Mouse (Mus musculus) kidney, embryonic 14.5 days (tissue): ENCODE data around the gene Safb2. TPM values are rescaled to one million over a fixed set of nuclear protein-coding genes. Genes with fewer than 3 reads are reported as not detected.
"Not testable (repeated sequence)": the region's sequence is repeated elsewhere in the genome, so short reads cannot be mapped to it uniquely, and the experiment has no call there.

Source experiments
- ATAC-seq: fragments of 200-750 bp; cut with Nextera tagmentation; 2 replicates; pipeline ENCODE4 v1.8.0; 2017; ENCODE audit warnings: moderate number of reproducible peaks, mild to moderate bottlenecking, moderate TSS enrichment, moderate library complexity; ENCODE audit not compliant: low FRiP score, low TSS enrichment
- H3K27ac ChIP-seq: fragments of 300-500 bp; sonication (generic); 2 replicates; pipeline ENCODE4 v1.5.1; 2014; ENCODE audit warnings: low read depth, mild to moderate bottlenecking, low read length, moderate library complexity, mixed read lengths
- H3K27me3 ChIP-seq: fragments of 300-500 bp; sonication (generic); 2 replicates; pipeline ENCODE4 v1.6.1; 2014; ENCODE audit warnings: mild to moderate bottlenecking, low read length; ENCODE audit not compliant: control insufficient read depth, insufficient read depth
- H3K36me3 ChIP-seq: fragments of 300-500 bp; sonication (generic); 2 replicates; pipeline ENCODE4 v1.6.1; 2014; ENCODE audit warnings: low read length, mixed read lengths; ENCODE audit not compliant: control insufficient read depth, insufficient read depth
- H3K4me1 ChIP-seq: fragments of 300-500 bp; sonication (generic); 2 replicates; pipeline ENCODE4 v1.6.1; 2014; ENCODE audit warnings: low read length, mixed read lengths; ENCODE audit not compliant: control insufficient read depth, insufficient read depth
- H3K4me2 ChIP-seq: fragments of 300-500 bp; sonication (generic); replicated peaks from 2 replicates; pipeline ENCODE4 v1.6.1; 2014; ENCODE audit warnings: low read depth, mild to moderate bottlenecking, low read length
- H3K4me3 ChIP-seq: fragments of 300-500 bp; sonication (generic); 2 replicates; pipeline ENCODE4 v1.5.1; 2014; ENCODE audit warnings: mild to moderate bottlenecking, low read length
- H3K9ac ChIP-seq: fragments of 300-500 bp; sonication (generic); 2 replicates; pipeline ENCODE4 v1.6.1; 2014; ENCODE audit warnings: low read depth, mild to moderate bottlenecking, low read length, moderate library complexity
- H3K9me3 ChIP-seq: fragments of 300-500 bp; sonication (generic); 2 replicates; pipeline ENCODE4 v1.6.1; 2016; ENCODE audit warnings: low read length; ENCODE audit not compliant: control insufficient read depth
- WGBS: fragments of 180-500 bp; shearing (Covaris S2); extraction: QIAGEN DNeasy Blood & Tissue Kit; methylation state at CpG from one replicate; pipeline ENCODE4 v1.1.7; 2014; 5-methylcytosine and 5-hydroxymethylcytosine counted together
- polyA plus RNA-seq: library from polyadenylated mRNA; unstranded; fragments of >200 nt; fragmentation: Nextera tagmentation; extraction: Ambion mirVana; gene quantifications from 2 replicates; pipeline ENCODE4 v1.2.1, GENCODE M21; 2014

Gene Safb2
- polyA plus RNA-seq, 1 experiment from 2014 or later = 72.3 TPM

DNA sequence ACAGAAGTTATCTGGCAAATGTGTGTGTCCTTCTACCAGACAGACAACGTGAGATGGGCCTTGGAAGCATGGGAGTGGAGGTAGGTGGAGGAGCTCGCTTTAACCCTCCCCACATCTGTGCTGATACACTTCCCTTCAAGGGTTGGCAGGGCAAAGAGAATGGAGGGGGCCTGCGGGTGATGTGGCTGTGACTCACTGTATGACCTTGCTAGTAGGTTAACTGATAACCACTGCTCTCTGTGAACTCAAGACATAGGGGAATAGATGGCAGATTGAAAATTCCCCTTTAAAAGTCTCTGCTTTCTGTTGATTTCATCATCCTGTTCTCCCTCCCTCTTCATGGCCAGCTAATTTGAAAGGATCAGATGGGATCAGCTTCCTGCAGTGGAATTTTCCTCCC is 41.1 kb upstream of the Safb2 start:
- Histone ChIP-seq H3K27me3 (no peaks in the 10 kb centered on the region), H3K27ac (no peak overlapping the region), H3K36me3 (peaks cover 36% of the 10 kb centered on the region), H3K9ac (no peak overlapping the region), H3K4me1 (peaks cover 11% of the 10 kb centered on the region), H3K4me2 (peak overlapping the region; percentile 66), H3K4me3 (peak overlapping the region; percentile 79), H3K9me3 (no peaks in the 10 kb centered on the region)
- WGBS = 87% methylated on average over 3 of the region's 3 CpGs
- ATAC-seq = no peak

DNA sequence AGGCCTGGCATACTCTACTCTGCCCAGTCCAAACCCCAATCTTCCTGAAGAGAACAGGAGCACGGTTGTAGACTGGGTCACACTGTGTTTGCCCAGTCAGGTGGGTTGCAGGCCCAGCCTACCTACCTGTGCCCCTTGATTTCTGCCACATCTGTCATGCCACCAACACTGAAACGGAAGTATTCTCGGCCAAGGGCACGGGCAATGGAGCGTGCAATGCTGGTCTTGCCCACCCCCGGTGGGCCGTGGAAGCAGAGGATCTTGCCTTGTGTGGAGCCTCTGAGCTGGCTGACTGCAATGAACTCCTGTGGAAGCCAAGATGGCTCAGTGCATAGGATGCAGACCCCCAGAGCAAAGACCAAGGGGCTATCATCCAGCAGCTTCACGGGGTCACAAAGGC is 33.2 kb upstream of the Safb2 start:
- peaks cover 84% of the 10 kb centered on the region for H3K36me3 ChIP-seq
- WGBS = 71% methylated on average over 8 of the region's 8 CpGs
- no peaks in the 10 kb centered on the region for H3K27me3 ChIP-seq
- H3K27ac ChIP-seq = no peak overlapping the region
- no peak overlapping the region for H3K9ac ChIP-seq
- H3K4me2 ChIP-seq = no peak overlapping the region
- H3K4me3 ChIP-seq = no peak overlapping the region
- peaks cover 12% of the 10 kb centered on the region for H3K4me1 ChIP-seq
- no peaks in the 10 kb centered on the region for H3K9me3 ChIP-seq
- ATAC-seq = no peak

DNA sequence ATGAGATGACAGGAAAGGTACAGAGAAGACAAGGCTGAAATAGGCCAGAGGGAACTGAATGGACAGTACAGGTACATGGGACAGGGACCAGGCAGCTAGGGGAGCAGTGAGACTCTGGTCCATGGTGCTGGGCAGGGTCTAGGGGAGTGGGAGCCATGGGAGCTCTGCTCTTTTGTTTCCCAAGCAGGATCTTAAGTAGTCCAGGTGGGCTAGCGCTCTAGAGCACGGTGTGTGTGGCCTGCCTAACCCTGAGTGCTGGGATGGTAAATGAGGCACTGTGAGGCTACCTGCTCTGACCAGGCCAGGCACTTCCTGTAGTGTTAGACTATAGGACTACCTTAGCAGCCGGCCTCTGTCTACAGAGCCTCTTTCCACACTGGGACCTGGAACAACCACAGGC is 32.3 kb upstream of the Safb2 start:
- Histone ChIP-seq H3K27ac (no peak overlapping the region), H3K4me1 (peaks cover 12% of the 10 kb centered on the region), H3K27me3 (no peaks in the 10 kb centered on the region), H3K9me3 (no peaks in the 10 kb centered on the region), H3K36me3 (peaks cover 75% of the 10 kb centered on the region), H3K4me2 (no peak overlapping the region), H3K9ac (no peak overlapping the region), H3K4me3 (no peak overlapping the region)
- no peak for ATAC-seq
- WGBS = 88% methylated on average over 3 of the region's 3 CpGs

DNA sequence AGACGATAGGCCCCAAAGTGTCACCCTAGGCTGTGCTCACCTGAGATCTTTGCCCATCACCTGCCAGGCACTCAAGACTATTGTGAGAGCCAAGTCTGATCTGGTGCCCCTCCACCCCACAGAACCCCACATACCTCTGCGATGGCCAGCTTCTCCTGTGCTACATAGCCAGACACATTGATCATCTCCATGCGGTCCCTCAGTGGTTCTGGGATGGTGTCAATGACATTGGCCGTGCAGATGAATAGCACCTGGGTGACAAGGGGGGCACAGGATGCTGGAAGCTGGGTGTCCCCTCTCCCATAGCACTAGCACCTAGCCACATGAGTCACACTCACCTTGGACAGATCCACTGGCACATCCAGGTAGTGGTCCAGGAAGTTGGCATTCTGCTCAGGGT is 31.4 kb upstream of the Safb2 start:
- Histone ChIP-seq H3K9ac (no peak overlapping the region), H3K4me1 (peaks cover 12% of the 10 kb centered on the region), H3K4me2 (no peak overlapping the region), H3K9me3 (no peaks in the 10 kb centered on the region), H3K36me3 (peaks cover 67% of the 10 kb centered on the region), H3K4me3 (no peak overlapping the region), H3K27ac (no peak overlapping the region), H3K27me3 (no peaks in the 10 kb centered on the region)
- WGBS = 92% methylated on average over 4 of the region's 4 CpGs
- ATAC-seq = no peak

DNA sequence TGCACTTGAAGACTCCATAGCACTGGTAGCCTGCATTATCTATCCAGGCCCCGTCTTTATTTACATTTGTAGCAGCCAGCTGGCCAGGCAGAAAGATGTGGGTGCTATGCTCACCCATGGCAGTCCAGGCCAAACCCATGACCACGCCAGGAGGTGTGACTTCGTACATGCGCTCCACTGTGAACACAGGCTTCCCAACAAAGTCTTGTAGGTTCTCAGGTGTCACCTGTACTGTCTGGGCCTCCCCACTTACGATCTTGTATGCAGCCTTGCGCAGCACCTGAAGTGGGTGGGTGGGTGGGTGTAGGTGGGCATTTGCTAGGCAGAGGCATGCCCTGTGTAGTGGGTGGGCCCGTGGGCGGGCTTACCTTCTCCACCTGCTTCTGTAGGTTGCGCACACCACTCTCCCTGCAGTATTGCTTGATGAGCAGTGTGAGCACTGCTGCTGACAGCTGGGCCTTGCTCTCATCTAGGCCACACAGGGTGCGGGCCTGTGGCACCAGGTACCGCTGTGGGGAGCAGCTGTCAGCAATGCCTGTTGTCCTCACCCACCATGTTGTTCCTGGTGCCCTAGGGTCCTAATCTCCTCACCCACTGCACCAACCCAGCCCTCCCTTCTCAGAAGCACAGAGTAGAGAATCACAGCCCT is 30.9 kb upstream of the Safb2 start:
- Histone ChIP-seq H3K36me3 (peaks cover 62% of the 10 kb centered on the region), H3K27ac (no peak overlapping the region), H3K4me1 (peaks cover 12% of the 10 kb centered on the region), H3K27me3 (no peaks in the 10 kb centered on the region), H3K9ac (no peak overlapping the region; the same call in 1 of the 2 replicates), H3K4me2 (peak overlapping the region; percentile 86), H3K4me3 (no peak overlapping the region), H3K9me3 (no peaks in the 10 kb centered on the region)
- no peak for ATAC-seq
- WGBS = 87% methylated on average over 11 of the region's 11 CpGs

DNA sequence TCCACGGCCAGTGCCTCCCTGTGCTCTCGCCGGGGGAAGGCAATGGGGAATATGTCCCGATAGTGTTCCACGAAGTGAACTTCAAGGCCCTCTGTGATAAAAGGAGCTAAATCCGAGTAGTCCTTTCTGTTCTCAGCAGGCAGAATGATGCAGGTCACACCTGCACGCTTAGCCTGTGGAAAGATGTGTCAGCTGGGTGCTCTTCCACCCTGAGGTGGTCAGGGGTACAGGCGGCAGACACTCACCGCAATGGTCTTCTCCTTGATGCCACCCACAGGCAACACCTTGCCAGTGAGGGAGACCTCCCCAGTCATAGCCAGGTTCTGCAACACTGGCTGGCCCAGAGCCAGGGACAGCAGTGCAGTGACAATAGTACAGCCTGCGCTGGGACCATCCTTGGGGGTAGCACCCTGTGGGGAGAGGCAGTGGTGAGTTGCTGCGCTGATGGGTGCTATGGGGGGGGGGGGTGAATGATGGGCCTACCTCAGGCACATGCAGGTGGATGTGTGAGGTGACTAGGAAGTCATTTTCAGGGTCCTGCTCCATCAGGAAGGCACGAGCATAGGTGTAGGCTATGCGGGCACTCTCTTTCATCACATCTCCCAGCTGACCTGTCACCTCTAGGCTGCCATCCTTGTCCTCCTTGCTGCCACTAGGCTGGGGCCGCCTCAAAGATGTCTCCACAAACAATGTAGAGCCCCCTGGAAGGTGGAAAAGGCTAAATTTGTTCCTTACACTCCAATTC is 30.2 kb upstream of the Safb2 start:
- peaks cover 55% of the 10 kb centered on the region for H3K36me3 ChIP-seq

DNA sequence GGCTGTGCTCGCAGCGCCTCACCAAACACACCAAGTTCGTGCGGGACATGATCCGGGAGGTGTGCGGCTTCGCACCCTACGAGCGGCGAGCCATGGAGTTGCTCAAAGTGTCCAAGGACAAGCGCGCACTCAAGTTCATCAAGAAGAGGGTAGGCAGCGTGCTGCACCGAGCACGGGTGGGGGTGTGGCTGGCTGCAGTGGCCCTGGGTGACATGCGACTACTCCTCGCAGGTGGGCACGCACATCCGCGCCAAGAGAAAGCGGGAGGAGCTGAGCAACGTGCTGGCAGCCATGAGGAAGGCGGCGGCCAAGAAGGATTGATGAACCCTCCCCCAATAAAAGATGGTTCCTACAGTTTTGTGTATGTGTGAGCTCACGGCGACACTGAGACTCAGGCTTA is 29.5 kb upstream of the Safb2 start:
- not testable (repeated sequence) for ATAC-seq, H3K9me3 ChIP-seq, H3K27me3 ChIP-seq
- Histone ChIP-seq H3K4me3 (peak overlapping the region; percentile 78), H3K4me1 (peaks cover 13% of the 10 kb centered on the region), H3K36me3 (peaks cover 48% of the 10 kb centered on the region), H3K27ac (peak overlapping the region; percentile 90; the same call in 1 of the 2 replicates), H3K4me2 (peak overlapping the region; percentile 86), H3K9ac (peak overlapping the region; percentile 87)
- under 1% methylated on average over 26 of the region's 26 CpGs for WGBS

More for the DNA sequence above, 30.2 kb upstream of the Safb2 start:
- Histone ChIP-seq H3K4me2 (peak overlapping the region; percentile 86), H3K9me3 (no peaks in the 10 kb centered on the region), H3K4me3 (peak overlapping the region; percentile 78), H3K9ac (peak overlapping the region; percentile 87), H3K27ac (no peak overlapping the region), H3K27me3 (no peaks in the 10 kb centered on the region), H3K4me1 (peaks cover 12% of the 10 kb centered on the region)
- ATAC-seq = no peak
- 22% methylated on average over 14 of the region's 14 CpGs for WGBS

DNA sequence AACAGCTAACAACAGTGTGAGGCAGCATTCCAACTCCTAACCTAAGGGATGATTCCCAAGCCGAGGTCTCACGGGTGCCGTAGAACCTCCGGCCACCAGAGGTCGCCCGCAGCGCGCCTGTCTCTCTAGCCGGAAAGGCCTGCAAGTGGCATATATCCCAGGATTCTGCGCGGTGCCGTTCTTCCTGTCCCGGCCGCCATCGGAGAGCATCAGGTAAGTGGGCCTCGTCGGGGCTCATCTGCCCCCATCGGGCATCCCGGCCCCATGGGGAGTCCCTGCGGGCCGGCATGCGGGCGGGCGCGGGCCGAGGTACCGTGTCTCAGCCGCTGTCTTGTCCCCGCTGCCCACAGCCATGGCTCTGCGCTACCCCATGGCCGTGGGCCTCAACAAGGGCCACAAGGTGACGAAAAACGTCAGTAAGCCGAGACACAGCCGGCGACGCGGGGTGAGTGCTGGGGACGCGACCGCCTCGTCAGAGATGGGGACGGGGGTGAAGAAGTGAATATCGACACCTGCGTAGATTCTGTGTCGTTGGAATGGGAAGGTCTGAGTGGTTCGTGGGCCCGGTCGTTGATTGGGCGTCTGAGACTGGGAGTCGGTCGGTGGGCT is 29.0 kb upstream of the Safb2 start, which contains the start of gene Rpl36:
Gene Rpl36, plus strand, starts transcription at position 181 of the 609 bp plus-strand sequence.
- peaks cover 42% of the 10 kb centered on the region for H3K36me3 ChIP-seq
- H3K9ac ChIP-seq = peak within 1 kb of the TSS; percentile 87
- H3K27me3 ChIP-seq = no peaks in the 10 kb centered on the region
- peak within 1 kb of the TSS; percentile 90 for H3K27ac ChIP-seq
- H3K9me3 ChIP-seq = no peaks in the 10 kb centered on the region
- peak; percentile 58 for ATAC-seq
- WGBS = under 1% methylated on average over 52 of the region's 52 CpGs
- H3K4me1 ChIP-seq = peaks cover 18% of the 10 kb centered on the region
- peak within 1 kb of the TSS; percentile 78 for H3K4me3 ChIP-seq
- H3K4me2 ChIP-seq = peak within 1 kb of the TSS; percentile 86

DNA sequence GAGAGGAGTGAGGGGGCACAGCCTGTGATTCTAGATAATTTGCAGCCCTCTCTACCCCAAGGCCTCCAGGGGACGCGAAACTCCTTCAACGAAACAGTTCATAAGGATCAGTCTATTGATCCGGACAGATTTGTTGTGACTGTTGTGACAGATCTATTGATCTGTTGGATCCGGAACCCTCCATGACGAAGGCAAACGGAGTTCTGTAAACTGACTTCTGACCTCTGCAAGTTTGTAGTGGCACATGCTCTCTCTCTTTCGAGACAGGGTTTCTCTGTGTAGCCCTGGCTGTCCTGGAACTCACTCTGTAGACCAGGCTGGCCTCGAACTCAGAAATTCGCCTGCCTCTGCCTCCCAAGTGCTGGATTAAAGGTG is 28.2 kb upstream of the Safb2 start:
- H3K27ac ChIP-seq, ATAC-seq, H3K27me3 ChIP-seq, H3K4me3 ChIP-seq, H3K4me2 ChIP-seq, H3K9me3 ChIP-seq, H3K9ac ChIP-seq: not testable (repeated sequence)
- 87% methylated on average over 10 of the region's 10 CpGs for WGBS
- Histone ChIP-seq H3K4me1 (peaks cover 19% of the 10 kb centered on the region), H3K36me3 (peaks cover 37% of the 10 kb centered on the region)
